Mouse (Mus musculus) embryonic facial prominence, embryonic 14.5 days (tissue): ENCODE data around the gene Gm765. TPM values are rescaled to one million over a fixed set of nuclear protein-coding genes. Genes with fewer than 3 reads are reported as not detected.

Source experiments
- ATAC-seq: fragments of 200-750 bp; cut with Nextera tagmentation; 2 replicates; pipeline ENCODE4 v1.8.0; 2017; ENCODE audit warnings: low read depth, moderate number of reproducible peaks, moderate TSS enrichment
- DNase-seq: peaks from one replicate; pipeline ENCODE4 v3.0.0-alpha.2; 2015; ENCODE audit warnings: low spot score
- H3K27ac ChIP-seq: fragments of 300-500 bp; sonication (generic); replicated peaks from 2 replicates; pipeline ENCODE4 v1.5.1; 2014; ENCODE audit warnings: low read depth, mild to moderate bottlenecking, low read length, moderate library complexity
- H3K27me3 ChIP-seq: fragments of 300-500 bp; sonication (generic); replicated peaks from 2 replicates; pipeline ENCODE4 v1.6.1; 2014; ENCODE audit warnings: low read length; ENCODE audit not compliant: control insufficient read depth, insufficient read depth
- H3K36me3 ChIP-seq: fragments of 300-500 bp; sonication (generic); 2 replicates; pipeline ENCODE4 v1.6.1; 2014; ENCODE audit warnings: low read length, mixed read lengths; ENCODE audit not compliant: control insufficient read depth, insufficient read depth
- H3K4me1 ChIP-seq: fragments of 300-500 bp; sonication (generic); 2 replicates; pipeline ENCODE4 v1.6.1; 2014; ENCODE audit warnings: antibody characterized with exemption, low read length; ENCODE audit not compliant: control insufficient read depth, insufficient read depth
- H3K4me2 ChIP-seq: fragments of 300-500 bp; sonication (generic); 2 replicates; pipeline ENCODE4 v1.6.1; 2014; ENCODE audit warnings: low read depth, mild to moderate bottlenecking, low read length, moderate library complexity, mixed read lengths
- H3K4me3 ChIP-seq: fragments of 300-500 bp; sonication (generic); 2 replicates; pipeline ENCODE4 v1.5.1; 2014; ENCODE audit warnings: low read depth, mild to moderate bottlenecking, low read length
- H3K9ac ChIP-seq: fragments of 300-500 bp; sonication (generic); 2 replicates; pipeline ENCODE4 v1.6.1; 2014; ENCODE audit warnings: low read depth, mild to moderate bottlenecking, low read length, moderate library complexity, mixed read lengths
- H3K9me3 ChIP-seq: fragments of 300-500 bp; sonication (generic); 2 replicates; pipeline ENCODE4 v1.6.1; 2016; ENCODE audit warnings: low read length; ENCODE audit not compliant: control insufficient read depth
- WGBS: fragments of 180-500 bp; shearing (Covaris S2); extraction: QIAGEN DNeasy Blood & Tissue Kit; methylation state at CpG from one replicate; pipeline ENCODE4 v1.1.7; 2014; 5-methylcytosine and 5-hydroxymethylcytosine counted together
- polyA plus RNA-seq: library from polyadenylated mRNA; unstranded; fragments of >200 nt; fragmentation: Nextera tagmentation; extraction: Ambion mirVana; gene quantifications from 2 replicates; pipeline ENCODE4 v1.2.1, GENCODE M21; 2014

The Gm765 gene
- polyA plus RNA-seq, 1 experiment from 2014 or later = 0.18 TPM

DNA sequence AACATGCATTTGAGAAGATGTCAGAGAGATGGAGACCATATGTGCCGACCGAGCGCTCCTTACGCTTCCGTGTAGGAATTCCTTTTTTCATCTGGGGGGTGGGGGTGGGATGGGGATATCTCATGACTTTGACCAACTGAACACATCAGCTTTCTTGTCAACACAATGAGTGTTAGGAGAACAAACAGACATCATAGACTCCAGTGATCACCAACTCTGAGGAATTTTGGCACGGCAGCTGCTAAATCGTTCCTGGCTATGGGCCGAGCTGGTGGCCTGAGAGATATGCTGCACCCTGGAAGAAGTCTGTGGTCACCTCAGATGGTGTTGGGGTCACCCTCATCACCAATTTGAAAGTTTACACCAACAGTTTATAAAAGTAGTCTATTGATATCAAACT lies 134.5 kb downstream of the Gm765 start:
- DNase-seq = no peak
- 84% methylated on average over 8 of the region's 8 CpGs for WGBS
- ATAC-seq = no peak

GRCm38 (mm10) chr6:98198706-98199105 lies 143.8 kb downstream of the Gm765 start:
- DNase-seq (no peak), ATAC-seq (no peak)
- H3K27me3 ChIP-seq = no peaks in the 10 kb centered on the region
- H3K4me2 ChIP-seq = no peak overlapping the region
- H3K4me3 ChIP-seq = no peak overlapping the region
- 82% methylated on average over 2 of the region's 2 CpGs for WGBS
- no peak overlapping the region for H3K27ac ChIP-seq
- H3K4me1 ChIP-seq = no peaks in the 10 kb centered on the region
- H3K36me3 ChIP-seq = no peaks in the 10 kb centered on the region
- H3K9ac ChIP-seq = no peak overlapping the region
- H3K9me3 ChIP-seq = 0 out of 2 replicates have a peak, but pooled peaks cover 4% of the 10 kb centered on the region

More for the DNA sequence above, 134.5 kb downstream of the Gm765 start:
- H3K4me1 ChIP-seq = no peaks in the 10 kb centered on the region
- H3K4me3 ChIP-seq = no peak overlapping the region
- H3K36me3 ChIP-seq = no peaks in the 10 kb centered on the region
- H3K27me3 ChIP-seq = no peaks in the 10 kb centered on the region
- H3K4me2 ChIP-seq = no peak overlapping the region
- no peak overlapping the region for H3K9ac ChIP-seq
- H3K27ac ChIP-seq = no peak overlapping the region
- H3K9me3 ChIP-seq = no peaks in the 10 kb centered on the region

- WGBS = 55% methylated on average over 8 of the region's 8 CpGs
- DNase-seq (peak; percentile 16), ATAC-seq (no peak)
- H3K9me3 ChIP-seq = no peaks in the 10 kb centered on the region
- H3K4me3 ChIP-seq = no peak overlapping the region
- no peak overlapping the region for H3K4me2 ChIP-seq
- no peak overlapping the region for H3K27ac ChIP-seq
- no peaks in the 10 kb centered on the region for H3K36me3 ChIP-seq
- no peak overlapping the region for H3K9ac ChIP-seq
- no peaks in the 10 kb centered on the region for H3K27me3 ChIP-seq
- no peaks in the 10 kb centered on the region for H3K4me1 ChIP-seq
Measured at GRCm38 (mm10) chr6:98190745-98191442, 151.7 kb downstream of the Gm765 start.
